Mouse (Mus musculus) cerebellum, adult 2 months (tissue): ENCODE results near the gene Kalrn. TPM values are rescaled to one million over a fixed set of nuclear protein-coding genes. Genes with fewer than 3 reads are reported as not detected.
A peak's percentile ranks its signal among the peaks of the same experiment; 100 is the strongest.

Experiments
- DNase-seq, 2 experiments: peaks; one replicate each; pipeline ENCODE4 v3.0.0; 2021
- H3K27ac ChIP-seq: fragments of 200-500 bp; 2 replicates; pipeline ENCODE4 v1.5.1; 2012; ENCODE audit warnings: low read length, control low read depth, inconsistent platforms; ENCODE audit not compliant: insufficient read depth
- H3K27me3 ChIP-seq: fragments of 200-500 bp; 2 replicates; pipeline ENCODE4 v1.6.1; 2012; ENCODE audit warnings: inconsistent platforms, mild to moderate bottlenecking, low read length, moderate library complexity; ENCODE audit not compliant: control insufficient read depth, insufficient read depth
- H3K4me1 ChIP-seq: fragments of 200-500 bp; 2 replicates; pipeline ENCODE4 v1.6.1; 2011; ENCODE audit warnings: low read length; ENCODE audit not compliant: control insufficient read depth, insufficient read depth
- H3K4me3 ChIP-seq: fragments of 200-500 bp; replicated peaks from 2 replicates; pipeline ENCODE3; 2011; ENCODE audit warnings: mild to moderate bottlenecking, low read depth, low read length, control low read depth; ENCODE audit not compliant: insufficient read depth
- CTCF ChIP-seq: fragments of 200-500 bp; IDR thresholded peaks from 2 replicates; pipeline ENCODE4 v1.5.1; 2011; ENCODE audit warnings: low read depth, mild to moderate bottlenecking, control low read depth, low read length, moderate library complexity, borderline replicate concordance; ENCODE audit not compliant: insufficient read depth
- POLR2A ChIP-seq: fragments of 200-500 bp; IDR thresholded peaks from 2 replicates; pipeline ENCODE4 v1.6.1; 2011; ENCODE audit warnings: low read length, control low read depth, borderline replicate concordance; ENCODE audit not compliant: insufficient read depth
- WGBS: fragments of 180-500 bp; shearing (Covaris S2); methylation state at CpG from one replicate; pipeline ENCODE4 v1.1.7; 2018; 5-methylcytosine and 5-hydroxymethylcytosine counted together
- polyA plus RNA-seq: library from polyadenylated mRNA; depleted of rRNA; stranded (reverse); fragments of >200 nt; gene quantifications from 2 replicates; pipeline ENCODE4 v1.2.3, GENCODE M21; 2012

The Kalrn gene
- polyA plus RNA-seq, 1 experiment = 17.9 TPM

DNA sequence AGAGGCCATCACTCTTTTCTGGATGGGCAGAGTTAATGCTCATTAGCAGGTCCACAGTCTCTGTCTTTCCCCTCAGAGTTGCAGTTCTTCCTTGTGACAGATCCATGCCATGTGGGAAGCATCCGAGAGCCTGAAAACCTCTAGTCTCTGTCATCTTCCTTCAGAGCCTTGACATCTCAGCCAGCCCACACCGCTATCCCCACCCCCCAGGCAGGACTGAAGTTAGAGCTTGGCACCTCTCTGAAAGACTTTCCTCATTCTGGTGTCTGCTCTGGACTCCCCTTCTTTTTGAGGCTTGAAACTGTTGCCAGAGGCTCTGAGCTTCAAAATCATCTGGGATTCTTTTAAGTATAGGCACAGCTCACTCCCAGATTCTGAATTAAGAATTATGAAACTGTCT, 274.1 kb downstream of the Kalrn start:
- no peak overlapping the region for H3K27ac ChIP-seq
- TF ChIP-seq CTCF (no peak), POLR2A (no peak)
- DNase-seq = no peak
- no peaks in the 10 kb centered on the region for H3K4me1 ChIP-seq
- H3K27me3 ChIP-seq = no peaks in the 10 kb centered on the region
- WGBS = 65% methylated on average over 2 of the region's 2 CpGs
- no peak overlapping the region for H3K4me3 ChIP-seq

DNA sequence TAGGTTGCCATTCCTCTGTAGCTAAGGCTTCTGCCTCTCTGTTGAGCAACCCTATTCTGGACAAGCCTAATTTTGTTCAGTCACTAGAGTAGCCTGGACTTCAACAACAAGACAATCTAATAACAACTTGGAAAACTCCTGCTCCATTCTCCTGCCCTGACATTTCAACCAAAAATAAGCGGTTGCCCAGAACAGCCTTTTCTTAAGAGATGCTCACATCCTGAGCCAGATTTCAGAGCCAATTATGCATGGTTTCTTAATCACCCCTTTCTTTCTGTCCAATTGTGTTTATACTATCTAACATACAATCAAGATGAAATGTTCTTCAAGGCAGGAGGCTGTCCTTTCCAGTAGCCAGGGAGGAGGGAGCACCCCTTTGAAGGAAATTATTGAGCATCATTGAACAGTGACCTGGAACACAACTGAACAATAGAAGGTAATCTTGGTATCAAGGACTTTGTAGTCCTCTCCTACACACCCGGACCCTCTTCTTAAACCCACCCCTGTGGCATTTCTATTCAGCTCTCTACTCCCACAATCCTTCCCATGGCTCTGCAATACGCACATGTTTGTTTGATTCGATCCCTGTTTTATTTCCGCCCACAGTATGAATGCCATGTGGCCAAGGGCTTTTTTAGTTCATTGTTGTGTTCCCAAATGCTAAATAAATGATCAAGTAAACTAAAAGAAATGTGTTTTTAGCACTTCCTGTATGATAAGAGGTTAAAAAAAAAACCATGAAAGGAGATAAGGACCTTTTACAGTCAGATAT, 275.2 kb downstream of the Kalrn start:
- WGBS = 81% methylated on average over 5 of the region's 5 CpGs
- Histone ChIP-seq H3K27ac (no peak overlapping the region), H3K4me3 (no peak overlapping the region), H3K4me1 (no peaks in the 10 kb centered on the region), H3K27me3 (no peaks in the 10 kb centered on the region; the same call in 1 of the 2 replicates)
- DNase-seq = no peak
- TF ChIP-seq POLR2A = no peak
- no peak for TF ChIP-seq CTCF

DNA sequence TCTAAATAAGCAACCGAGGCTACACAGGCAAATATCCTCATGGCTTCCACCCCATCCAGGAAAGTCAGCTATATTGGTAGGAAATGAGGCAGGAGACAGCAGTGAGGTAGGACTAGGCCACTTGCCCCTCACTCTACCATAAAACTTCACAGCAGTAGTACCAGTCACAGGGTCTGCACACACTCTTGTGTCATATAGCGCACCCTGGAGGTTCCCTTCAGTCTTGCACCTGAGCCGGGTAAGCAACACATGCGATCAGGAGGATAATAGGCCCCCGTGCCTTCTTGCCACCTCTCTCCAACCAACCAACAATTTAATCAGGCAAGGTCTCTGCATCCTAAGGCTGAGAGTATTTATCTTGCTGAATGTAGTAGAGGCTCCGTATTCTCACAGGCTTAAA, 278.8 kb downstream of the Kalrn start:
- Histone ChIP-seq H3K27me3 (no peaks in the 10 kb centered on the region; the same call in 1 of the 2 replicates), H3K27ac (no peak overlapping the region), H3K4me1 (no peaks in the 10 kb centered on the region), H3K4me3 (no peak overlapping the region)
- DNase-seq = no peak
- WGBS = 93% methylated on average over 6 of the region's 6 CpGs
- TF ChIP-seq CTCF = no peak
- no peak for TF ChIP-seq POLR2A

DNA sequence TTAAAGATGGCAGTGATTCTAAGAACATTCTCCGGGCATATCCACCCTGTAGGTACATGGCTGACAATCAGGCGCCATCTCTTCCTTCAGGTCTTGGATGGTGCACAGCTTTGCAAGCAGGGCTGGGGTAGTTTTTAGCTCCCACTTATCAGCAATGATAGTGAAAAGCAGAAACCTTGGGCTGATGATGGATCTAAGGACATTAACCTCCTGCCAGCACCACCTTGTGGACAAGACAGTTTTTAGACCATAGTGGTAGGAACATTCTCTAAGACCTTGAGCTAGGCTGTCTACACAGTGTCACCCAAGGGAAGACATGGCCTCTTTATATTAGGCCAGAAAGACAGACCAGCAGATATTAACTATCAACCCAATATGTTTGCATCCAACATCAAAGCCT, 279.7 kb downstream of the Kalrn start:
- 100% methylated on average over 2 of the region's 2 CpGs for WGBS

DNA sequence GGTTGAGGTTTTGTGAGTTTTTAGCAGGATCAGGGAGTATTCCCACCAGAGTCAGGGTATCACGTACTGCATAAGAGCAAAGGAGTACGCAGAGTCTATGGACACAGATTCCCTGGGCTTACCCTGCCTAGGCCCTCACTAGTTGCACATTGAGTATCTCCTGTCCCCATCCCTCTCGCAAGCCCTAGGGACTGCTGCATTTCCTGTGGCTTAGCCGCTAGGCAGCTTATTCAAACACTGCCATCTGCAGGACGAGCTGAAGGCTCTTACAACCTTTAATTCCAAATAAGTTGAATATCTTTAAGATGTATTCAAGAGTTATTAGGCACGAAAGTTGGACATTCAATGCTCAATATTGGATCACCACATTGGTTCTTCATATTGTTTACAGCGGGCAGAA, 283.7 kb downstream of the Kalrn start:
- H3K4me1 ChIP-seq = no peaks in the 10 kb centered on the region
- TF ChIP-seq CTCF (peak; percentile 42), POLR2A (no peak)
- WGBS = 74% methylated on average over 7 of the region's 7 CpGs
- H3K27me3 ChIP-seq = no peaks in the 10 kb centered on the region; the same call in 1 of the 2 replicates
- no peak for DNase-seq
- H3K4me3 ChIP-seq = no peak overlapping the region
- H3K27ac ChIP-seq = no peak overlapping the region

More for the DNA sequence above, 279.7 kb downstream of the Kalrn start:
- no peak for TF ChIP-seq POLR2A
- no peak for TF ChIP-seq CTCF
- Histone ChIP-seq H3K27ac (no peak overlapping the region), H3K4me3 (no peak overlapping the region), H3K27me3 (no peaks in the 10 kb centered on the region; the same call in 1 of the 2 replicates), H3K4me1 (no peaks in the 10 kb centered on the region)
- DNase-seq = no peak

DNA sequence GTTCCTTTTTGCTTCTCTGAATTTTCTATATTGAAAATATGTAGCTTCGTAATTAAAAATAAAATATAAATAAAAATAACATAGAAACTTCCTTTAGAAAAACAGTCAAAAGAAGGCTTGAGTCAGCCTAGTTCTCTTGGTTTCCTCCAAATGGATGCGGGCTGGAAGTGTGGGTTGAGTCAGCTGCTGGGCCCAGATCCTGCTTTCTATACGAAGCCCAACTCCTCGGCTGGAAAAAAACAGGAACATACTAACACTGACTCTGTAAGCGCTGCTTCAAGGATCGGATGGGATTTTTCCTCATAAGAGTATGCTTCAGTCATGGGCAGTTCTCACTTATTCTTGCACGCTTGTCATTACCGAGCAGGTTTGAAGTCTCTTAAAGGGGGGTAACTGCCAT, 291.3 kb downstream of the Kalrn start:
- Histone ChIP-seq H3K27me3 (no peaks in the 10 kb centered on the region; the same call in 1 of the 2 replicates), H3K27ac (no peak overlapping the region), H3K4me1 (no peaks in the 10 kb centered on the region), H3K4me3 (no peak overlapping the region)
- DNase-seq = no peak
- 95% methylated on average over 8 of the region's 8 CpGs for WGBS
- no peak for TF ChIP-seq CTCF
- no peak for TF ChIP-seq POLR2A

DNA sequence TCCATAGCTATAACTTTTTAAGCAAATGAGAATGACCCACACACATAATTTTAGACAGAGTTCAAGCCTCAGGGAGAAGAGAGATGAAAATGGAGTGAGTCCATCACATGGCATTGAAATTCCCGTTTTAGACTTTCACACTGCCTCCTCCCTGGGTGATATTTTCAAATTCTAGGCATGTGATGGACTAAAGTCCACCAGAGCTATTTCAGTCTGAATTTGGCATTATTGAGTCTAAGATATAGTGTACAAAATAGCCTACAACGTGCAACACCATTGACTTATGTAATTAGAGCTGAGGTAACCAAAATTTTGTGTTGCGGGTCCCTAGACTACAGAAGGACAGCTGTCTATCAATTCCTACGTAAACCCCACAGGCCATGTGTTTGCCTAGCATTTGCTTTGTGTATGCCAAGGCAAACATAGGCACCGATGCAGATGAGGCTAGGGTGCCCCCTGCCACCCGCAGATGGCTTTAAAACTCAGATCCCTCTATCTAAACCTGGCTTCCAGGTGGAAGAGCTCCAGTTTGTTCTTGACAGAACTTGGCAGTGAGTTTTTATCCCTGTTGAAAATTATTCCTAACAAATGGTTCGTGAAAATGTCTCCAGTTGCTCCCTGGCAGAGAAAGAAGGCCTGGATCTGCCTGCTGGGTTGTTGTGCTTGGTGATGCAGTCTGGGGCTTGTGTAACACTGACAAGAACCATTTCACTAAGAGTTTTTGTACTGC, 293.5 kb downstream of the Kalrn start:
- H3K4me3 ChIP-seq = no peak overlapping the region
- H3K27ac ChIP-seq = no peak overlapping the region
- peak in 1 of 2 experiments; percentile 9 for DNase-seq
- TF ChIP-seq CTCF (no peak), POLR2A (no peak)
- WGBS = 35% methylated on average over 7 of the region's 7 CpGs
- H3K27me3 ChIP-seq = no peaks in the 10 kb centered on the region; the same call in 1 of the 2 replicates
- H3K4me1 ChIP-seq = no peaks in the 10 kb centered on the region

DNA sequence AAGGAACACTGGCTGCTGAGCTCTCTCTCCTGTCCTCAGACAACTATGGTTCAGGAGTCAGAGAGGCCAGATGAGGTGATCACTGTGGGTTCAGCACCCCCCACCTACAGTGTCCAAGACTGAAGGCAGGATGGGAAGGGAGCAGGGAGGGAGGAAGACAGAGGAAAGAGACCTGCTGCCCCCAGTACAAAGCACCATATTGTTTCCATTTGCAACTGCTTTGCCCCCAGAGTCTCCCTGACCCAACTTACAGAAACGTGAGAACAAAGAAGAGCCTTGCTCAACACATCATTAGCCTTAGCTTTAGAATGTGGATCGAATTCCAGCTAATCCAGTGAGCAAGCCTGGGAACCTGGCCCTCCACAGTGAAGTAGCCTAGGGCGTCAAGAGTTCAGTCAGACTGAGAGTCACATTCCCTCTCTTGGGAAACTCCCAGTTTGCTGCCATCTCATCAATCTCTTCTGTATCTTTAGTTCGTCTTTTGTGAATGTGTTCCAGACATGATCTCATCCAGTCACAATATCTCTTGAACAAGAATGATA, 295.0 kb downstream of the Kalrn start:
- 79% methylated on average over 4 of the region's 4 CpGs for WGBS
- Histone ChIP-seq H3K27ac (no peak overlapping the region), H3K27me3 (no peaks in the 10 kb centered on the region; the same call in 1 of the 2 replicates), H3K4me3 (no peak overlapping the region), H3K4me1 (no peaks in the 10 kb centered on the region)
- TF ChIP-seq POLR2A (no peak), CTCF (no peak)
- no peak for DNase-seq
